Mouse (Mus musculus): ENCODE results near the gene Odc1. TPM values are rescaled to one million over a fixed set of nuclear protein-coding genes. Genes with fewer than 3 reads are reported as not detected.

Gene Odc1
- polyA plus RNA-seq, 1 experiment, result 15.6 TPM

DNA sequence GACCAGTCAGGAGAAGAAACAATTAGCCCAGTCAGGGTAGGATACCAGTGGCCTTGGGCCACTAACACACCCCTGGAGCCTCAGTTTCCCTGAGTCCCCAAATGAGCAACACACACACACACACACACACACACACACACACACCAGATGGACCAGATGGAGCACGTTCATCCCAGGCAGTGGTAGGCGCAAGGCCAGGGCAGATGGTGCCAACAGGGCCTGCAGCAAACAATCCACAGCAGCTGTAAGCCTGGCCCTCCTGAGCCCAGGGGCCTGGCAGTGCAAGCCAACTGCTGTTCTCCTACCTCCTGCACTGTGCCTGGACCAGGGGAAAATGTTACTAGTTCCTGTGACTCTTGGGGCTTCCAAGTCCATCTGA lies 13.4 kb downstream of the Odc1 start:
- no peak for TF ChIP-seq CTCF (IDR thresholded peaks at IDR 0.05; ENCODE audit: low read depth, low read length)
- H3K27ac ChIP-seq (ENCODE audit: insufficient read depth, low read depth, low read length), result no peak overlapping the region

DNA sequence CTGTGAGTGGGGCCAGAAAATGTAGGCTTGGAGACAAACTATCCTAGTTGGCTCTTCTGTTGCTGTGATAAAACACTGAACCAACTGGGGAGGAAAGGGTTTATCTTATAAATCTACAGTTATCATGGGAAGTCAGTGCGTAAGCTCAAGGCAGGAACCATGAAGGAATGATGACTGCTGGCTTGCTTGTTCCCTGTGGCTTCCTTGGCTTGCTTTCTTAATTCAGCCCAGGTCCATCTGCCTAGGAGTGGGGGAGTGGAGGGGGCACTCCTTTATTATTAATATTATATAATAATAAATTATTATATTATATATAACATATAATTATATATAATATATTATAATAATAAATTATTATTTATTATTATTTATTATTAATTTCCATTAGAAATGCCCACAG lies 17.8 kb downstream of the Odc1 start:
- no peak overlapping the region for H3K27ac ChIP-seq (ENCODE audit: insufficient read depth, low read depth, low read length)
- TF ChIP-seq CTCF (IDR thresholded peaks at IDR 0.05; ENCODE audit: low read depth, low read length) (no peak), POLR2A (IDR thresholded peaks at IDR 0.05; ENCODE audit: borderline replicate concordance, low read depth, low read length) (no peak)

More for the DNA sequence above, 13.4 kb downstream of the Odc1 start:
- Histone ChIP-seq H3K4me1 (ENCODE audit: control insufficient read depth, insufficient read depth, low read length) (no peaks in the 10 kb centered on the region), H3K4me3 (ENCODE audit: insufficient read depth, low read length) (no peak overlapping the region)

DNA sequence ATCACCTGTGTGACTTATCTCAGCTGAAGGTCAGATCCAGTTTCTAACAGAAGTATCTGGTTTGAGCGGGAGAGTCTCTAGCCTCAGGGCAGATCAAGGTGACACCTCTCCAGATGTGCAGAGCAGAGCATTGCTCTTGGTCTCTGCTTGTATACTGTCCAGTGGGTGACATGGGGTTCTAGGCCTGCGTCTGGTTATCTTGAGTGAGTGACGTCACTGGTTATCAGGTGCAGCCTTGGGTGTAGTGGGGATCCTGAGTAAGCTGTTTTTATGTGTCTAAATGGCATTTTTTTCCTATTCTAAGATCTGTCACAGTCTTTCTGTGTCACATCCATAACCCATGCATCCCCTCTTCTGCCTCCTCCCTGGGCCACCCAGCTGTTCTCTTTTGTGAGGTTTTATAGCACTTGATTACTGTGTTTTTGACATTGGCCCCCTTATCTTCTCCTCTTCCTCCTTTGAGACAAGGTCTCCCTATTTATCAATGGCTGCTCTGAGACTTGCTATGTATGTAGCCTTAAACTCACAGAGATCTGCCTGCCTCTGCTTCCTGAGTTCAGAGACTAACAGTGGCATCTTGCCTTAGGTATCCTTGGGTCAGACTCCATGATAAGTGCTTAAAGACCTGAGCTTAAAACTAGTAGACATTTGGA lies 20.9 kb downstream of the Odc1 start:
- no peak for TF ChIP-seq CTCF (IDR thresholded peaks at IDR 0.05; ENCODE audit: low read depth, low read length)
- TF ChIP-seq POLR2A (IDR thresholded peaks at IDR 0.05; ENCODE audit: borderline replicate concordance, low read depth, low read length), result no peak
- Histone ChIP-seq H3K4me3 (ENCODE audit: insufficient read depth, low read length) (no peak overlapping the region), H3K4me1 (ENCODE audit: control insufficient read depth, insufficient read depth, low read length) (no peaks in the 10 kb centered on the region), H3K27ac (ENCODE audit: insufficient read depth, low read depth, low read length) (no peak overlapping the region)

More for the DNA sequence above, 17.8 kb downstream of the Odc1 start:
- H3K4me1 ChIP-seq (ENCODE audit: control insufficient read depth, insufficient read depth, low read length), result no peaks in the 10 kb centered on the region
- no peak overlapping the region for H3K4me3 ChIP-seq (ENCODE audit: insufficient read depth, low read length)

DNA sequence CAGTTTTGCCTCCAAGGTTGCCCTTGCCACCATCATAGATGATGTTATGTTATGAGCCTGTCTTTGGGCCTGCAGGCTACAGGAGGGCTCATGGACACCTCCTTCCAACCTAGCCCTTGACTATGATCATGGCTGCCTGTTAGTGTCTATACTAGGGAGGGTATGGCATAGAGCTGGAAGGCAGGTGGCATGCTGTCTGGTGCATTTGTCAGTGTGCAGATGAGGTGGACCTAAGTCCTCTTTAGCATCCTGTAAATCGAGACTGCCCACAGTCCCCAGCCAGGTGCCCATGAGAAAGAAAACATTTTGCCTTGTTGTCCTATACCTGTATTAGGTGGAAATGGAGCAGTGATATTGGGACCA lies 21.4 kb downstream of the Odc1 start:
- TF ChIP-seq POLR2A (IDR thresholded peaks at IDR 0.05; ENCODE audit: borderline replicate concordance, low read depth, low read length), result no peak
- TF ChIP-seq CTCF (IDR thresholded peaks at IDR 0.05; ENCODE audit: low read depth, low read length), result no peak
- Histone ChIP-seq H3K4me3 (ENCODE audit: insufficient read depth, low read length) (no peak overlapping the region), H3K4me1 (ENCODE audit: control insufficient read depth, insufficient read depth, low read length) (no peaks in the 10 kb centered on the region), H3K27ac (ENCODE audit: insufficient read depth, low read depth, low read length) (no peak overlapping the region)

DNA sequence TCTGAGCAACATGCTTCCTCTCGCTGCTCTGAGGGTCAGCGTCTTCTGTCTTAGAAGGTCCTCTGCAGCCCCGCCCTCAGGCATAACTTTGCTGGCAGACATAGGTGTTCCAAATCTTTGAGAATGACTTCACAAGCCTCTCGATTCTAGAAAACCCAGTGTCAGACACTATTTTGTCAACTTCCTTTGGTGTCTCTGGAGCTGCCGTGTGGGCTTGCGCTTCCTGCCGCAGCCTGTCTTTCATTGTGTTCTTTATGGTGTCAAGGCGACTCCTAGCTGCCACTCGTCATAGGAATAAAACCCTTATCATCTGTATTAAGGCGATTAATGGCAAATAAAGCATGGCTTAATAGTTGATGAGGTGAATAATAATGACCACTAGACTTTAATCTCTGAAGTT lies 24.0 kb downstream of the Odc1 start:
- Histone ChIP-seq H3K4me3 (ENCODE audit: insufficient read depth, low read length) (no peak overlapping the region), H3K4me1 (ENCODE audit: control insufficient read depth, insufficient read depth, low read length) (no peaks in the 10 kb centered on the region), H3K27ac (ENCODE audit: insufficient read depth, low read depth, low read length) (no peak overlapping the region)
- TF ChIP-seq CTCF (IDR thresholded peaks at IDR 0.05; ENCODE audit: low read depth, low read length) (no peak), POLR2A (IDR thresholded peaks at IDR 0.05; ENCODE audit: borderline replicate concordance, low read depth, low read length) (no peak)

DNA sequence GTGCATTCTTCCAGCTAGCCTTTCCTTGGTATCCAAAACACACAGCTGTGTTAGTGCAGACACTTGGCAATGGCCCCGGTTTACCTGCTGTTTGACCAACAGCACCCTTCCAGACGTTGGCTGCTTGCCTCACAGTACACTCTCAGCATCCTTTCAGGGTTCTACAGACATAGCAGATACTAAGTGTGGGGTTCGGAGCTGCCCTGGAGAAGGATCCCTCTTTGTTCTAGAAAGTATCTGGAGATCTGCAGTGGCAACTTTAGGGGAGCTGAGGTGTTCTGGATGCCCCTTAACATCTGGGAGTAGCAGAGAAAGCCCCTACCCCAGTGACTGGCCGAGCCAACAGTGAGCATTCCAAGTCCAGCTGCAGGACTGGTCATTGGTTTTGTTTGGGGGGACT lies 30.0 kb downstream of the Odc1 start:
- no peak for TF ChIP-seq POLR2A (IDR thresholded peaks at IDR 0.05; ENCODE audit: borderline replicate concordance, low read depth, low read length)
- no peak for TF ChIP-seq CTCF (IDR thresholded peaks at IDR 0.05; ENCODE audit: low read depth, low read length)
- H3K4me1 ChIP-seq (ENCODE audit: control insufficient read depth, insufficient read depth, low read length), result peaks cover 19% of the 10 kb centered on the region
- no peak overlapping the region for H3K4me3 ChIP-seq (ENCODE audit: insufficient read depth, low read length)
- H3K27ac ChIP-seq (ENCODE audit: insufficient read depth, low read depth, low read length), result no peak overlapping the region

DNA sequence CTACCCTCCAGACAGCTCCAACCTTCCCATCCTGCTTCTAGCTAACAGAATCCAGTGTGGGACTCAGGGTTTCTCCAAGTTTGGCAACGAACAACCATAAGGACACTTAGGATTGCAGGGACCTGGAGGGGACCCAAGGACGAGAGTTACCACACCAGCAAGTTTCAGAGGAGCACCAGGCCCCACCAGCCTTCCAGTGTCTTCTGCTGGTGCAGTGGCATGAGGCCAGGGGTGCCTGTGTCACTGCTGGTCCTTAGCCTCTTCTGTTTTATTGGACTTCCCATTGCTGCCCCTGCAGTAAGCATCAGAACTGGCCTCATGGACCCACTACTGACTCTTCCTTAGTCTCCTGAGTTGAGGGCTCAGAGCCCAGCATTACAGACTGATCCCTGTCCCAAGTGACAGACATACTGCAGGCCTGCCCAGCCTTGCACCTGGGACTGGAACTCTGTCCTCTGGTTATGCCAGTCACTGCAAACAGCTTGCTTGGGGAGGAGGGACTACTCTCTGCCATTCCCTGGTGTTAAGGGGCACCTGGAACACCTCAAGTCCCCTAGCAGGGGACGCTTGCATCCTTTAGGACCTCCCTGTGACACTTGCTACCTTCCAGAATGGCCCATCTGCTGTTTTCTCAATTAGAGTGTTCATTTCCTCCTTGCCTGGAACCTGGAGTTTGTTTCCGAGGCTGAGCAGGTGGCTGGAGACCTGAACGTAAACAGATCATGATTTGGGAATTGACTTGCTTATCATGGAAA lies 30.7 kb downstream of the Odc1 start:
- Histone ChIP-seq H3K4me1 (ENCODE audit: control insufficient read depth, insufficient read depth, low read length) (peaks cover 19% of the 10 kb centered on the region), H3K4me3 (ENCODE audit: insufficient read depth, low read length) (no peak overlapping the region), H3K27ac (ENCODE audit: insufficient read depth, low read depth, low read length) (no peak overlapping the region)
- no peak for TF ChIP-seq POLR2A (IDR thresholded peaks at IDR 0.05; ENCODE audit: borderline replicate concordance, low read depth, low read length)
- no peak for TF ChIP-seq CTCF (IDR thresholded peaks at IDR 0.05; ENCODE audit: low read depth, low read length)

DNA sequence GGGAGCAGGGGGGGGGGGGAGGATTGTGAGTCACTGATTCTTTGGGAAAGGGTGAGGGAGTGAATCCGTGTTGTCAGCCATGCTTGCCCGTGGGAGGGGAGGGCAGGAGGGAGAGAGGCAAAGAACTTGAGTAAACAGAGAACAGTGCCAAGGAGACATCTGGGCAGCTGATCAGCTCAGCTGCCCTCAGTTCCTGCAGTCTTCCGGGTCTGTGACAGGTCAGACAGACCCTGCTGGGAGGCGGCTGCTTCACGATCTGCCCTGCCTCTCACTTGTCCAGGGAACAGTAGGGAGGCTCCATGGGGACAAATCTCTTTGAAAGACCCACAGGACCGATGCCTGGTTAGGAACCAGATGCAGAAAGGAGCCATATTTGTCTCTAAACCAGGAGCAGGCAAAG lies 31.4 kb downstream of the Odc1 start:
- no peak overlapping the region for H3K4me3 ChIP-seq (ENCODE audit: insufficient read depth, low read length)
- no peak for TF ChIP-seq POLR2A (IDR thresholded peaks at IDR 0.05; ENCODE audit: borderline replicate concordance, low read depth, low read length)
- no peak for TF ChIP-seq CTCF (IDR thresholded peaks at IDR 0.05; ENCODE audit: low read depth, low read length)
- peaks cover 19% of the 10 kb centered on the region for H3K4me1 ChIP-seq (ENCODE audit: control insufficient read depth, insufficient read depth, low read length)

DNA sequence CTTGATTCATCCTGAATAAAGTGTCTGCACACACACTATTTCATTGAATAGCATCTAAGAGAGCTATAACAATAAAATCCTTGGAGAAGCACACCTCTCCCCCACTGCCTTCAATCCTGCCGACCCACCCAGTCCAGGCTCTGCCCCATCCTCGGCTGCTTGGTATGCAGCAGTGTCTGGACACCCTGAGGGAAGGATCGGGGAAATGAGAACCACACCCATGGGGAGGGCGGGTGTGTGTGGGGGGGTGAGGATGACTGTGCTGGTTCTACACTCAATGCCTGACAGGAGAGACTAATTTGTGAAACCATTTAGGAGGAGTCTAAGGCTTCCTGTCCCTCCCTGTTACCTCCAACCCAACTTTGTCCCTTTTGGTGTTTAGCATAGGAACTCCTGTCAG lies 34.0 kb downstream of the Odc1 start:
- TF ChIP-seq POLR2A (IDR thresholded peaks at IDR 0.05; ENCODE audit: borderline replicate concordance, low read depth, low read length), result no peak
- no peak for TF ChIP-seq CTCF (IDR thresholded peaks at IDR 0.05; ENCODE audit: low read depth, low read length)
- Histone ChIP-seq H3K4me1 (ENCODE audit: control insufficient read depth, insufficient read depth, low read length) (peaks cover 22% of the 10 kb centered on the region), H3K27ac (ENCODE audit: insufficient read depth, low read depth, low read length) (no peak overlapping the region), H3K4me3 (ENCODE audit: insufficient read depth, low read length) (no peak overlapping the region)

More for the DNA sequence above, 31.4 kb downstream of the Odc1 start:
- no peak overlapping the region for H3K27ac ChIP-seq (ENCODE audit: insufficient read depth, low read depth, low read length)

DNA sequence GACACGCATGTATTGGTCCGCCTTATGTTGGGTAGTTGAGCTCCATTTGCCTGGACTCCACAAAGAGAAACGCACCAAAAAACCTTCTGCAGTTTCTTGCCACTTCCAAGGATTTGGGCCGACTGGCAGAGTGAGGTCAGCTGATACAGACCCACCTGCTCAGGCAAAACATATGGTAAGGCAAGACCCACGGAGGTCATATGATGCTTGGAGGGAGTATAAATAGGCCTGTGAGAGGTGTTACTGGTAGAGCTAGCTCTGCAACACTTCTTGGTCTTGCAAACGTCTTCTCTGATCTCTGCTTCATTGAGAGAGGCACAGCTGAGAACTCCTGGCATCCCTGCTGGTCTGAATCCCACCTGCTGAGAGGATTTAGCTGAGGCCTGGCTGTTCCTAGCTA lies 36.4 kb downstream of the Odc1 start:
- TF ChIP-seq POLR2A (IDR thresholded peaks at IDR 0.05; ENCODE audit: borderline replicate concordance, low read depth, low read length), result no peak
- no peak for TF ChIP-seq CTCF (IDR thresholded peaks at IDR 0.05; ENCODE audit: low read depth, low read length)
- H3K27ac ChIP-seq (ENCODE audit: insufficient read depth, low read depth, low read length), result no peak overlapping the region
- peaks cover 22% of the 10 kb centered on the region for H3K4me1 ChIP-seq (ENCODE audit: control insufficient read depth, insufficient read depth, low read length)
- no peak overlapping the region for H3K4me3 ChIP-seq (ENCODE audit: insufficient read depth, low read length)
